Mouse (Mus musculus): ENCODE results near the gene 9630041A04Rik.

Gene 9630041A04Rik

GRCm38 (mm10) chr9:101861596-101862471 is at the start of gene 9630041A04Rik:
9630041A04Rik (plus strand) TSS chr9:101861841.
- WGBS, result 77% methylated on average over 15 of the region's 15 CpGs

GRCm38 (mm10) chr9:101823896-101824295 is 37.7 kb upstream of the 9630041A04Rik start:
- WGBS, result 74% methylated on average over 7 of the region's 7 CpGs

- WGBS, result 97% methylated on average over 8 of the region's 8 CpGs
Observed at GRCm38 (mm10) chr9:101825626-101826025, 36.0 kb upstream of the 9630041A04Rik start.

GRCm38 (mm10) chr9:101833619-101834018 is 28.0 kb upstream of the 9630041A04Rik start:
- WGBS, result 69% methylated on average over 2 of the region's 2 CpGs

GRCm38 (mm10) chr9:101841101-101841500 is 20.5 kb upstream of the 9630041A04Rik start:
- 61% methylated on average over 11 of the region's 11 CpGs for WGBS

- WGBS, result 61% methylated on average over 4 of the region's 4 CpGs
Observed at GRCm38 (mm10) chr9:101843893-101844292, 17.7 kb upstream of the 9630041A04Rik start.

- WGBS, result 68% methylated on average over 6 of the region's 6 CpGs
Observed at GRCm38 (mm10) chr9:101845691-101846090, 15.9 kb upstream of the 9630041A04Rik start.

- 15% methylated on average over 12 of the region's 12 CpGs for WGBS
Observed at GRCm38 (mm10) chr9:101862481-101863065, 932 bp downstream of the 9630041A04Rik start.

- WGBS, result 52% methylated on average over 5 of the region's 5 CpGs
Observed at GRCm38 (mm10) chr9:101863130-101863529, 1.5 kb downstream of the 9630041A04Rik start.

- WGBS, result 73% methylated on average over 6 of the region's 6 CpGs
Observed at GRCm38 (mm10) chr9:101868593-101868992, 7.0 kb downstream of the 9630041A04Rik start.

- 60% methylated on average over 4 of the region's 4 CpGs for WGBS
Observed at GRCm38 (mm10) chr9:101870034-101870433, 8.4 kb downstream of the 9630041A04Rik start.

- WGBS, result 38% methylated on average over 1 of the region's 1 CpGs
Observed at GRCm38 (mm10) chr9:101875306-101875705, 13.7 kb downstream of the 9630041A04Rik start.

GRCm38 (mm10) chr9:101877109-101877987 is 15.7 kb downstream of the 9630041A04Rik start:
- WGBS, result 83% methylated on average over 11 of the region's 11 CpGs

- 37% methylated on average over 2 of the region's 2 CpGs for WGBS
Observed at GRCm38 (mm10) chr9:101883295-101883694, 21.7 kb downstream of the 9630041A04Rik start.

- WGBS, result 95% methylated on average over 1 of the region's 1 CpGs
Observed at GRCm38 (mm10) chr9:101897851-101898250, 36.2 kb downstream of the 9630041A04Rik start.

- WGBS, result 82% methylated on average over 3 of the region's 3 CpGs
Observed at GRCm38 (mm10) chr9:101903406-101903805, 41.8 kb downstream of the 9630041A04Rik start.

- WGBS, result 57% methylated on average over 6 of the region's 6 CpGs
Observed at GRCm38 (mm10) chr9:101907747-101908255, 46.2 kb downstream of the 9630041A04Rik start.

GRCm38 (mm10) chr9:101908849-101909248 is 47.2 kb downstream of the 9630041A04Rik start:
- 61% methylated on average over 5 of the region's 5 CpGs for WGBS

GRCm38 (mm10) chr9:101909491-101909890 is 47.9 kb downstream of the 9630041A04Rik start:
- 89% methylated on average over 4 of the region's 4 CpGs for WGBS

GRCm38 (mm10) chr9:101911176-101911866 is 49.7 kb downstream of the 9630041A04Rik start:
- WGBS, result 28% methylated on average over 9 of the region's 9 CpGs

- 82% methylated on average over 2 of the region's 2 CpGs for WGBS
Observed at GRCm38 (mm10) chr9:101915082-101915481, 53.4 kb downstream of the 9630041A04Rik start.
